Mouse (Mus musculus) gastrocnemius, postnatal 25 days (tissue): ENCODE data around the gene Maml2. TPM values are rescaled to one million over a fixed set of nuclear protein-coding genes. Genes with fewer than 3 reads are reported as not detected.
A peak's percentile ranks its signal among the peaks of the same experiment; 100 is the strongest.

Experiments
- DNase-seq: peaks from one replicate; pipeline ENCODE4 v3.0.0; 2022
- total RNA-seq, 2 experiments: library from RNA; stranded (reverse); gene quantifications; 1 replicate in 1 of 2; 2 replicates in 1 of 2; pipeline ENCODE4 v1.2.3; 2021

The Maml2 gene
- total RNA-seq, 2 experiments from 2014 or later: 2.1 to 3.2 TPM

- no peak for DNase-seq
Observed at GRCm38 (mm10) chr9:13446703-13447285, 149.0 kb downstream of the Maml2 start, which contains the start of gene Gm17571. TSS of gene Gm17571 (minus strand) at chr9:13446753.

GRCm38 (mm10) chr9:13448716-13449115 is 151.0 kb downstream of the Maml2 start:
- DNase-seq: no peak

- no peak for DNase-seq
Observed at GRCm38 (mm10) chr9:13454651-13455123, 156.9 kb downstream of the Maml2 start.

GRCm38 (mm10) chr9:13455231-13455630 is 157.5 kb downstream of the Maml2 start:
- DNase-seq: no peak

GRCm38 (mm10) chr9:13457774-13458173 is 160.0 kb downstream of the Maml2 start:
- no peak for DNase-seq

GRCm38 (mm10) chr9:13459371-13459770 is 161.6 kb downstream of the Maml2 start:
- DNase-seq: no peak

GRCm38 (mm10) chr9:13460012-13460411 is 162.3 kb downstream of the Maml2 start:
- no peak for DNase-seq

- DNase-seq: no peak
Observed at GRCm38 (mm10) chr9:13460926-13461325, 163.2 kb downstream of the Maml2 start.

- DNase-seq: no peak
Observed at GRCm38 (mm10) chr9:13465358-13466020, 167.7 kb downstream of the Maml2 start.

- no peak for DNase-seq
Observed at GRCm38 (mm10) chr9:13466351-13466750, 168.6 kb downstream of the Maml2 start.

- no peak for DNase-seq
Observed at GRCm38 (mm10) chr9:13466816-13467215, 169.1 kb downstream of the Maml2 start.

GRCm38 (mm10) chr9:13467745-13468144 is 170.0 kb downstream of the Maml2 start:
- DNase-seq: no peak

- DNase-seq: no peak
Observed at GRCm38 (mm10) chr9:13468778-13469177, 171.0 kb downstream of the Maml2 start.

- DNase-seq: peak; percentile 30
Observed at GRCm38 (mm10) chr9:13470013-13470412, 172.3 kb downstream of the Maml2 start.

- no peak for DNase-seq
Observed at GRCm38 (mm10) chr9:13474951-13475350, 177.2 kb downstream of the Maml2 start.

GRCm38 (mm10) chr9:13479275-13479674 is 181.5 kb downstream of the Maml2 start:
- DNase-seq: no peak

GRCm38 (mm10) chr9:13483199-13484068 is 185.7 kb downstream of the Maml2 start:
- no peak for DNase-seq

- no peak for DNase-seq
Observed at GRCm38 (mm10) chr9:13484267-13485240, 186.8 kb downstream of the Maml2 start.

- no peak for DNase-seq
Observed at GRCm38 (mm10) chr9:13485914-13486313, 188.2 kb downstream of the Maml2 start.

- no peak for DNase-seq
Observed at GRCm38 (mm10) chr9:13491107-13491506, 193.3 kb downstream of the Maml2 start.

GRCm38 (mm10) chr9:13491854-13492620 is 194.3 kb downstream of the Maml2 start:
- DNase-seq: no peak
